Mouse (Mus musculus) lung, postnatal 0 days (tissue): ENCODE data around the gene Rnaset2a.
A peak's percentile ranks its signal among the peaks of the same experiment; 100 is the strongest.

Experiments used
- CTCF ChIP-seq: IDR thresholded peaks from 2 replicates; pipeline ENCODE4 v1.5.1; 2016; ENCODE audit warnings: antibody characterized with exemption, mild to moderate bottlenecking
- EP300 ChIP-seq: IDR thresholded peaks from 2 replicates; pipeline ENCODE4 v1.6.1; 2016; ENCODE audit warnings: antibody characterized with exemption, mild to moderate bottlenecking, control low read depth

- TF ChIP-seq CTCF (peak; percentile 47), EP300 (no peak)
These were observed 49.8 kb upstream of the Rnaset2a start for GRCm38 (mm10) chr17:8197652-8198051.
